Mouse (Mus musculus) large intestine, adult 2 months (tissue): ENCODE data around the gene Brat1. TPM values are rescaled to one million over a fixed set of nuclear protein-coding genes. Genes with fewer than 3 reads are reported as not detected.

Source experiments
- DNase-seq: peaks from one replicate; pipeline ENCODE4 v3.0.0-alpha.2; 2012; ENCODE audit warnings: low read depth, low spot score
- WGBS: fragments of 180-500 bp; shearing (Covaris S2); methylation state at CpG from one replicate; pipeline ENCODE4 v1.1.7; 2018; 5-methylcytosine and 5-hydroxymethylcytosine counted together
- polyA plus RNA-seq: library from polyadenylated mRNA; depleted of rRNA; stranded (reverse); fragments of >200 nt; gene quantifications from 2 replicates; pipeline ENCODE4 v1.2.3, GENCODE M21; 2012

Brat1 gene
- polyA plus RNA-seq, 1 experiment = 11.0 TPM

GRCm38 (mm10) chr5:140736166-140736565, 31.4 kb downstream of the Brat1 start:
- DNase-seq = no peak
- 17% methylated on average over 13 of the region's 13 CpGs for WGBS

- DNase-seq = no peak
- 73% methylated on average over 12 of the region's 12 CpGs for WGBS
Measured at GRCm38 (mm10) chr5:140739813-140740212, 35.0 kb downstream of the Brat1 start.

- WGBS = 69% methylated on average over 11 of the region's 11 CpGs
- no peak for DNase-seq
Measured at GRCm38 (mm10) chr5:140741040-140741439, 36.2 kb downstream of the Brat1 start.

- DNase-seq = no peak
Measured at GRCm38 (mm10) chr5:140741877-140742276, 37.1 kb downstream of the Brat1 start.

GRCm38 (mm10) chr5:140743706-140744131, 38.9 kb downstream of the Brat1 start:
- no peak for DNase-seq
- WGBS = 33% methylated on average over 12 of the region's 12 CpGs

- no peak for DNase-seq
- 34% methylated on average over 10 of the region's 10 CpGs for WGBS
Measured at GRCm38 (mm10) chr5:140748425-140748824, 43.6 kb downstream of the Brat1 start.

GRCm38 (mm10) chr5:140749062-140749875, 44.5 kb downstream of the Brat1 start:
- DNase-seq = no peak
- WGBS = 7% methylated on average over 12 of the region's 12 CpGs

GRCm38 (mm10) chr5:140750925-140751324, 46.1 kb downstream of the Brat1 start:
- WGBS = 0% methylated on average over 1 of the region's 2 CpGs
- no peak for DNase-seq

- no peak for DNase-seq
- WGBS = 95% methylated on average over 15 of the region's 15 CpGs
Measured at GRCm38 (mm10) chr5:140752041-140752440, 47.2 kb downstream of the Brat1 start.

- DNase-seq = no peak
- WGBS = 94% methylated on average over 3 of the region's 3 CpGs
Measured at GRCm38 (mm10) chr5:140752639-140753038, 47.8 kb downstream of the Brat1 start.

- WGBS = 67% methylated on average over 5 of the region's 5 CpGs
- DNase-seq = no peak
Measured at GRCm38 (mm10) chr5:140753223-140753622, 48.4 kb downstream of the Brat1 start.

- 89% methylated on average over 8 of the region's 8 CpGs for WGBS
- no peak for DNase-seq
Measured at GRCm38 (mm10) chr5:140758864-140759263, 54.1 kb downstream of the Brat1 start.

- WGBS = 68% methylated on average over 4 of the region's 4 CpGs
Measured at GRCm38 (mm10) chr5:140762540-140762939, 57.7 kb downstream of the Brat1 start.

GRCm38 (mm10) chr5:140764921-140765613, 60.3 kb downstream of the Brat1 start:
- DNase-seq = no peak
- WGBS = 76% methylated on average over 6 of the region's 6 CpGs

More at GRCm38 (mm10) chr5:140762540-140762939, 57.7 kb downstream of the Brat1 start:
- DNase-seq = no peak

- WGBS = 33% methylated on average over 4 of the region's 4 CpGs
Measured at GRCm38 (mm10) chr5:140766566-140766965, 61.8 kb downstream of the Brat1 start.

GRCm38 (mm10) chr5:140767704-140768141, 62.9 kb downstream of the Brat1 start:
- WGBS = 42% methylated on average over 9 of the region's 9 CpGs
- no peak for DNase-seq

More at GRCm38 (mm10) chr5:140766566-140766965, 61.8 kb downstream of the Brat1 start:
- DNase-seq = no peak

- no peak for DNase-seq
- 41% methylated on average over 5 of the region's 5 CpGs for WGBS
Measured at GRCm38 (mm10) chr5:140768333-140768732, 63.5 kb downstream of the Brat1 start.
